Mouse (Mus musculus): Measurements from ENCODE around the gene Clip4.

DNA sequence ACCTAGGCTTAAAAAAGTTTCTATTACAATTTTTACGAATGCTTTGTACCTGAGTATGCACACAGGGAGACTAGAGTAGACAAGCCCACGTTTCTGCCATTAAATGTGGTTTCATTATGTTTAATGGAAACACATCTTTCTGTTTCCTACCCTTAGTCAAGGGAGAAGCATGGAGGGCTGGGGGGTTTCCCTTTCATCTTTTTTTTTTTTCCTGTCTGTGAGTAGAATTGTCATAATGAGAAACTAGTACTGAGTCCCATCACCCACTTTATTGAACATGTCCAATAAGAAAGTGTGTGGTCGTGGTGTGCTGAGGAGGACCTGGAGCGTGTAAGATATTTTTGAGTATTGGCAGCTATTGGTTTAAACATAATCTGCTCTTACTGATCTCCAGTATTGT is 94.6 kb downstream of the Clip4 start:
- no peak for TF ChIP-seq ZKSCAN1 (IDR thresholded peaks at IDR 0.05; ENCODE audit: borderline replicate concordance, low read depth, low read length)
- TF ChIP-seq POLR2AphosphoS2 (IDR thresholded peaks at IDR 0.05; ENCODE audit: low read depth, low read length): no peak
- no peak for TF ChIP-seq SIN3A (IDR thresholded peaks at IDR 0.05; ENCODE audit: low read length)
- no peak for TF ChIP-seq MAFK (IDR thresholded peaks at IDR 0.05; ENCODE audit: insufficient replicate concordance, low read length)
- no peak for TF ChIP-seq MAX (IDR thresholded peaks at IDR 0.05; ENCODE audit: low read length)
- no peak for TF ChIP-seq MYC (IDR thresholded peaks at IDR 0.05; ENCODE audit: low read depth, low read length)
- TF ChIP-seq EP300 (IDR thresholded peaks at IDR 0.05; ENCODE audit: low read length): no peak
- TF ChIP-seq NRF1 (IDR thresholded peaks at IDR 0.05; ENCODE audit: low read depth, low read length): no peak
- no peak for TF ChIP-seq CTCF (conservative IDR thresholded peaks at IDR 0.05 in 1 of 2, IDR thresholded peaks at IDR 0.05 in 1 of 2; ENCODE audit: low read depth in 2 of 2, low read length in 2 of 2)
- TF ChIP-seq CHD1 (IDR thresholded peaks at IDR 0.05; ENCODE audit: low read depth, low read length): no peak
- no peak for TF ChIP-seq POLR2A (IDR thresholded peaks at IDR 0.05; ENCODE audit: low read depth, low read length)
- TF ChIP-seq E2F4 (IDR thresholded peaks at IDR 0.05; ENCODE audit: insufficient replicate concordance, low read depth, low read length): no peak

Data from CH12.LX (cell line).